Mouse (Mus musculus): ENCODE measurements around the gene Mpl. TPM values are rescaled to one million over a fixed set of nuclear protein-coding genes. Genes with fewer than 3 reads are reported as not detected.
A peak's percentile ranks its signal among the peaks of the same experiment; 100 is the strongest.

The Mpl gene
- polyA plus RNA-seq, 1 experiment from 2014 or later, result 1.1 TPM

DNA sequence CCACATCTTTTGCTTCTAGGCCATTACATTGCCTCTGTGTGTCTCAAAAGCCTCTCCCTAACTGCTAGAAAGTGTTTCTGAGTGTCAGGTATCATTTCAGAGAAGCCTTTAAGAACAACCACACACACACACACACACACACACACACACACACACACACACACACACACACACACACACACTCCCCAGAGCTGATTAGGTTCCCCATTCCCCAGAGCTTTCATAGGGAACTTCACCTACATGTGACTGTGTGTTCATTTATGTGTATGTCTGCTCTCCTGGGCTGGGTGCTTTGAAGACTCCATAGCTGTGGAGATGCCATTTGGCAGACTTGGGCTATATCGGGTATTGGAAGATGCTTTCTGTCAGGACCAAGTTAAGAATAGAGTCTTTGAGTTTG is 31.9 kb downstream of the Mpl start:
- ATAC-seq (ENCODE audit: insufficient number of reproducible peaks, insufficient read depth, low FRiP score, low TSS enrichment, low read depth), result no peak
- Histone ChIP-seq H3K9me3 (no peaks in the 10 kb centered on the region), H3K4me2 (no peak overlapping the region), H3K27ac (no peak overlapping the region), H3K27me3 (no peaks in the 10 kb centered on the region), H3K4me3 (no peak overlapping the region), H3K4me1 (peaks cover 30% of the 10 kb centered on the region), H3K9ac (no peak overlapping the region), H3K36me3 (peaks cover 27% of the 10 kb centered on the region)
- WGBS, result 88% methylated on average over 1 of the region's 1 CpGs

DNA sequence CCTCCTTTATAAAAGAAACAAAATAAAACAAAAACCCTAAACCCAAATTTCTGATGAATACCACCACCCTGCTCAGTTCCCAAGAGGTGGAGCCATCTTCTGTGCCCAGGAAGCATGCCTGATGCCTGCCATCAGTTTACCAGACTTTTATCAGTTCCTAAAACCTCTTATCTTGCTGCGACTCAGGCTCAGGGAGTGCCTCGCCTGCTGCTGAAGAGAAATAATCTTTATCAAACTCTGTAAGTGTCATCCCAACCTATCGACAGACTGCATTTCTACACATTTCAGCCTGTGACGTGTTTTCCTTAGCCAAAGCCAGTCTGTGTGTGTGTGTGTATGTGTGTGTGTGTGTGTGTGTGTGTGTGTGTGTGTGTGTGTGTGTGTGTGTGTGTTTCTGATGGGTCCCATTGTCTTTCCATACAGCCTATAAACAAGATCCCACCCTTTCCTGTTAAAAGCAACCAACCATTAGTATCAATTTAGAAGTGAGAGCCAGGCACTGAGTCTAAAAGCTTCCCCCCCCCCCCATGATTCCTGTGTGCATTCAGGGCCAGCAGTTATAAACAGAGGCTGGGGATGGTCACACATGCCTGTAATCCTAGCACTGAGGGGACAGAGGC is 32.7 kb downstream of the Mpl start:
- ATAC-seq (ENCODE audit: insufficient number of reproducible peaks, insufficient read depth, low FRiP score, low TSS enrichment, low read depth), result no peak
- Histone ChIP-seq H3K4me1 (peaks cover 23% of the 10 kb centered on the region), H3K9me3 (no peaks in the 10 kb centered on the region), H3K4me2 (no peak overlapping the region), H3K27ac (no peak overlapping the region), H3K9ac (no peak overlapping the region), H3K36me3 (peaks cover 32% of the 10 kb centered on the region), H3K4me3 (no peak overlapping the region), H3K27me3 (no peaks in the 10 kb centered on the region)
- WGBS, result 85% methylated on average over 4 of the region's 4 CpGs

DNA sequence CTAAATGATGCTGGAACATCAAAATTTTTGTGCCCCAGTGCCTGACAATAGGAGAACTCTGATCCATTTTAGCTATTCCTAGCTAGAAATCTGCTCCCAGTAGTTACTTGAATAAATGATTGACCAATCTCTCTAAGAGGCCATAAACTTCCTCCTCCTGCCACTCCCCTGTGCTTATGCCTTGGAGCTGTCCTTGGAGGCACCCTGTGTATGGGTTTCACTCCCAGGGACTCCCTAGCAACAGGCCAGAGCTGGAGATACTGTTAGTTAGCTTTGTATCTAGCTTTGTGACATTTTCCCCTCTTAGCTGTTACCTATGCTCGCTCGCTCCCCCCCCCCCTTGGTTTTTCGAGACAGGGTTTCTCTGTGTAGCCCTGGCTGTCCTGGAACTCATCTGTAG is 35.9 kb downstream of the Mpl start:
- ATAC-seq (ENCODE audit: insufficient number of reproducible peaks, insufficient read depth, low FRiP score, low TSS enrichment, low read depth), result no peak
- no peak overlapping the region for H3K4me2 ChIP-seq
- 92% methylated on average over 3 of the region's 3 CpGs for WGBS
- H3K27ac ChIP-seq, result no peak overlapping the region
- H3K4me3 ChIP-seq, result no peak overlapping the region
- no peaks in the 10 kb centered on the region for H3K4me1 ChIP-seq
- H3K27me3 ChIP-seq, result no peaks in the 10 kb centered on the region
- H3K9me3 ChIP-seq, result no peaks in the 10 kb centered on the region
- no peak overlapping the region for H3K9ac ChIP-seq
- peaks cover 57% of the 10 kb centered on the region for H3K36me3 ChIP-seq

DNA sequence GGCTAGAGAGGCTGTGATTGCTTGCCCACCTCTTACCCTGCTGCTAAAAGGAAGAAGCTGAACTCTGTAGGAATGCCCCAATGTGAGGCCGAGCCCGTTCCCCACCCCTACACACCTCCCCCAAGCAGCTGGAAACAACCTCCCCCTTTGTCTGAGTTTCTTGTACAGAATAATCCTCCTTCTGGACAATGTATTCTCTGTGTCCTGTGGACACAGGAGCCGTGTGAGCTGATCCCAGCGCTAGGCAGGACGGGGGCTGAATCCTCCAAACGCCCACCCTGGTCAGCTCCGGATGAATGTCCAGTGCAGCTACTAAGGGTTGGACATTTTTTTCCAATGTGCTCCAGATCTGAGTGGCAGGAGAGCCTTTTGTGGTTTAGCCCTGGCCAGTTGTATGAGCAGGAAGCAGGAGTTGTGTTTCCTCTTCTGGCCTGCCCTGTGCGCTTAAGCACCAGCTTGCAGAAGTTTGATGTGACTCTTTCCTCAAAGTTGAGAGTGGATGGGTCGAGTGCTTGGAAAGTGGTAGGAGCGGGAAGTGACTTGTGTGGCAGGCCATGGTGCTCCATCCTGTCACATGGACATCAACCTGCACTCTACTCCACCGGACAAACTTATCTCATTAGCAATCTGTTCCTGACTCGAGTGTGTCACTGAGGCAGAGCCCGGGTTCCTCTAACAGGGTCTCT is 40.1 kb downstream of the Mpl start:
- peaks cover 90% of the 10 kb centered on the region for H3K36me3 ChIP-seq
- no peak for ATAC-seq (ENCODE audit: insufficient number of reproducible peaks, insufficient read depth, low FRiP score, low TSS enrichment, low read depth)
- no peak overlapping the region for H3K4me2 ChIP-seq
- 66% methylated on average over 13 of the region's 13 CpGs for WGBS
- no peaks in the 10 kb centered on the region for H3K9me3 ChIP-seq
- no peaks in the 10 kb centered on the region for H3K4me1 ChIP-seq
- no peak overlapping the region for H3K4me3 ChIP-seq
- H3K27me3 ChIP-seq, result no peaks in the 10 kb centered on the region
- no peak overlapping the region for H3K9ac ChIP-seq
- no peak overlapping the region for H3K27ac ChIP-seq

DNA sequence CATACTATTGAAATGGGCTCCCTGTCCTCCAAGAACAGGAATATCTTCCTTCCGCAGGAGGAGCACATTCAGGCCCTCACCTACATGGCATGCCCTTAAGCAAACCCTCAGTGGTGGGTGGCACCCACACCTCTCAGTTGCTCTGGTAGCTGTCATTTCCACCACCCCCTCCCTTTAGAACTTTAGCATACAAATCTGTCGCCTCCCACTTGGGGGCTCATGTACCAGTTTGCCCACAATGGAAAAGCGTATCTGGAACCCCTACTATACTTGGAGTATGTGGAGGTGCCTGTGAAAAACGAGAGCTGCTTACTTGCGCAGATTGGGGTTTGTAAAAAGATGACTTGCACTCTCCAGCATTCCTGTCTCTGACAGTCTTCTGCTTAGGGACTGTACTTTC is 41.0 kb downstream of the Mpl start:
- ATAC-seq (ENCODE audit: insufficient number of reproducible peaks, insufficient read depth, low FRiP score, low TSS enrichment, low read depth), result no peak

DNA sequence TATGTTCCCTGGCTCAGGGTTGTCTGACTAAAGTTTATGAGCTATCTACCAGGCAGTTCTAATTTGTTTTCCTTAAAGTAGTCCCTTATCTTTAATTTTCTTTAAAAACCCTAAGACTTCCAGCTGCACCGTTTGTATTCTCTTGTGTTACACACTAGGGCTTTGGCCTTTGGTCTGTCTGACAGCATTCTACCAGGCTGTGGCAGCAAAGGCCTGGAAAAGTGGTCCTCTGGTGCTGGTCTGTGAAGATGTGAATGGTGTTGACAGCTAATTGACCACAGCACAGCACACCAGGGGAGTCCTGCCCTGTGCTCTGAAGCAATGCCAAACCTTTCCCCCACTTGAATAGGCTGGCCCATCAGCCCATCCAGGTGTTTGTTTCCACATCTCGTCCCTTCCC is 41.5 kb downstream of the Mpl start:
- Histone ChIP-seq H3K4me3 (no peak overlapping the region), H3K27me3 (no peaks in the 10 kb centered on the region), H3K36me3 (peaks cover 91% of the 10 kb centered on the region), H3K27ac (no peak overlapping the region), H3K4me1 (no peaks in the 10 kb centered on the region), H3K9ac (no peak overlapping the region), H3K9me3 (no peaks in the 10 kb centered on the region), H3K4me2 (no peak overlapping the region)
- WGBS, result 91% methylated on average over 2 of the region's 2 CpGs
- no peak for ATAC-seq (ENCODE audit: insufficient number of reproducible peaks, insufficient read depth, low FRiP score, low TSS enrichment, low read depth)

More for the DNA sequence above, 41.0 kb downstream of the Mpl start:
- Histone ChIP-seq H3K9me3 (no peaks in the 10 kb centered on the region), H3K27me3 (no peaks in the 10 kb centered on the region), H3K36me3 (peaks cover 91% of the 10 kb centered on the region), H3K4me1 (no peaks in the 10 kb centered on the region), H3K27ac (no peak overlapping the region), H3K9ac (no peak overlapping the region), H3K4me3 (no peak overlapping the region), H3K4me2 (no peak overlapping the region)
- WGBS, result 88% methylated on average over 5 of the region's 5 CpGs

DNA sequence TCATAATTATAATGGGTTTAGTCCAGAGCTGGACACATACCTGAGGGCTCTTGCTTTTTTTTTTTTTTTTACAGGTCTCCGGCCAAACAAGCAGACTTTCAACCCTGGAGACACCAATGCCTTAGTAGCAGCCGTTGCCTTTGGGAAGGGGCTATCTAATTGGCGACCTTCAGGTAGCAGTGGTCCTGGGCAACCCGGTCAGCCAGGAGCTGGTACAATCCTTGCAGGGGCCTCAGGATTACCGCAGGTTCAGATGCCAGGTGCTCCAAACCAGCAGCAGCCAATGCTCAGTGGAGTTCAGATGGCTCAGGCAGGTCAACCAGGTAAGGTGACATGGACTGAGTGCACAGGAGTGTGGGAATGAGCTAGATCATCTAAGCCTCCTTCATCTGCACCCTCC is 43.8 kb downstream of the Mpl start:
- H3K4me1 ChIP-seq, result peaks cover 11% of the 10 kb centered on the region
- peaks cover 76% of the 10 kb centered on the region for H3K36me3 ChIP-seq
- no peaks in the 10 kb centered on the region for H3K9me3 ChIP-seq
- H3K9ac ChIP-seq, result no peak overlapping the region
- no peak overlapping the region for H3K27ac ChIP-seq
- 94% methylated on average over 5 of the region's 5 CpGs for WGBS
- no peak overlapping the region for H3K4me2 ChIP-seq
- no peak for ATAC-seq (ENCODE audit: insufficient number of reproducible peaks, insufficient read depth, low FRiP score, low TSS enrichment, low read depth)
- H3K4me3 ChIP-seq, result no peak overlapping the region
- H3K27me3 ChIP-seq, result no peaks in the 10 kb centered on the region

DNA sequence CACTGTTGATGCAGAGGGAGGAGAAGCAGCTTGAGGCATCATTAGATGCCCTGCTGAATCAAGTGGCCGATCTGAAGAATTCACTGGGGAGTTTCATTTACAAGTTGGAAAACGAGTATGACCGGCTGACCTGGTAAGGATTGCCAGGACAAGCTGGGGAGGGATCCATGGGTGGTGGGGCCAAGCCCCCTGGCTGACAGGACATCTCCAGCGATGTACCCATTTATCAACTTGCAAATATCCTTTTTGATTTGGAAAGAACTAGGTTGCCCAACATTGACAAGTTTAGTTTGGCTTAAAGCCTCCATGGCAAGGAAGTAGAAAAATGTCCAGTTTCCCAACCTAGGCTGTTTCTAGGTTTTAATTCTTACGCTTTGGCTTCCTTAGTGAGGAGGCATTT is 46.4 kb downstream of the Mpl start:
- 90% methylated on average over 5 of the region's 5 CpGs for WGBS
- no peak overlapping the region for H3K4me3 ChIP-seq
- H3K4me1 ChIP-seq, result peaks cover 20% of the 10 kb centered on the region
- H3K9me3 ChIP-seq, result no peaks in the 10 kb centered on the region
- H3K27me3 ChIP-seq, result no peaks in the 10 kb centered on the region
- ATAC-seq (ENCODE audit: insufficient number of reproducible peaks, insufficient read depth, low FRiP score, low TSS enrichment, low read depth), result no peak
- H3K4me2 ChIP-seq, result no peak overlapping the region
- H3K27ac ChIP-seq, result no peak overlapping the region
- no peak overlapping the region for H3K9ac ChIP-seq
- H3K36me3 ChIP-seq, result peaks cover 54% of the 10 kb centered on the region

DNA sequence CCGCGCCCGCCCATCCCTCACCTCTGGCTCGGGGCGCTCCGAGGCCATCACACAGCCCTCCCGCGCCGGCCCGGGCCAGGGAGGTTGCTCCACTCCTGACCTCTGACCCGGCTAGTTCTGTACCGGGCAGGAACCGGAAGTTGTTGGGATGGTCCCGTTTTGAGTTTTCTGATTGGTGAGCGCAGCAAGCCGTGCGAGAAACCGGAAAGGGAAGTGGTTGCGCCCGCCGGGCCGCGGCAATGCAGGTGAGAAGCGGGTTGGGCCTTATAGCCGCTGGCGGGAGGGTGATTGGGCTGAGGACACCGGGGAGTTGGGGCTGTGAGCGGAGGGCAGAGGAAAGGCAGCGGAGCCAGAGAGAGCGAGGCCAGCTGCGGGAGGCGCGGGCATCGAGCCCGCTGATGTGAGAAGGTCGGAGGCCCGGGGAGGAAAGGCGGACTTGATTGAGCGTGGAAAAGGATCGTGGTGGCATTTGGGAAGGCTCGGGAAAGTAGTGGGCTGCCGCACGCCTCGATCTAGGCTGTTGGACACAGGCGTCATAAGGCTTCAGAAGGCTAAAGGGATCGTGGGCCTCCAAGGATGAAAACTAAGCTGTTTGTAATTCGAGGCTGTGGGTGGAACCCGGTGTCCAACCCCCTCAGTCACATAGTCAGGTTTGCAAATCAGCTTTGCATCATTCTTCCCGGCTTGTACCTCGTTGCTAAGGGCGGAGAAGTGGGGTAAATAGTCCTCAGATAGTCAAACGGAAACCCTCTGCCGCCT is 48.0 kb downstream of the Mpl start, which contains the start of the genes Szt2 and Med8:
Gene Szt2, minus strand, starts transcription at position 132 of the 759 bp plus-strand sequence.
Gene Med8, plus strand, starts transcription at position 196 of the 759 bp plus-strand sequence.
- H3K27me3 ChIP-seq, result no peaks in the 10 kb centered on the region
- no peaks in the 10 kb centered on the region for H3K9me3 ChIP-seq
- ATAC-seq (ENCODE audit: insufficient number of reproducible peaks, insufficient read depth, low FRiP score, low TSS enrichment, low read depth), result peak; percentile 74; the same call in 1 of the 2 replicates
- peak within 1 kb of the TSS; percentile 80 for H3K4me2 ChIP-seq
- H3K27ac ChIP-seq, result peak within 1 kb of the TSS; percentile 64
- H3K36me3 ChIP-seq, result peaks cover 50% of the 10 kb centered on the region
- H3K4me1 ChIP-seq, result peaks cover 20% of the 10 kb centered on the region
- WGBS, result under 1% methylated on average over 53 of the region's 53 CpGs
- H3K4me3 ChIP-seq, result peak within 1 kb of the TSS; percentile 96
- peak within 1 kb of the TSS; percentile 93 for H3K9ac ChIP-seq

DNA sequence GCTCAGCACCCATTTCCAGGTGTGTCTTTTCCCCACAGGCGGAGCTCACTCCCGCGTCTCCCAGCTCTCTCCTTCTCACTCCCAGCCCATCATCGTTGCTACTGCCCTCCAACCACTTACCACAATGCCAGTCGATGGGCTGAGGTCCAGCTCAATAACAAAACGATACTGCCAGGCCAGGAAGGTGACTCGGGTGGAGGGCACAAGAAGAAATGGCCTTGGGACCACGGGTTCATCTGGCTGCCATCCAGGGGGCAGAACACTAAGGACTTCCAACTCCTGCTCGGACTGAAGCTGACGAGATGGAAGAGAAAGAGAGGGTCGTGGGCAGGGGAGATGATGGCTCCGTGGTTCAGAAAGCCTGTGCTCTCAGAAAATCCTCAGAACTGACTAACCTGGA is 54.6 kb downstream of the Mpl start:
- 0 out of 2 replicates have a peak overlapping the region, but pooled peaks have one; percentile 1 for H3K9ac ChIP-seq
- 91% methylated on average over 12 of the region's 12 CpGs for WGBS
- peaks cover 73% of the 10 kb centered on the region for H3K36me3 ChIP-seq
- ATAC-seq (ENCODE audit: insufficient number of reproducible peaks, insufficient read depth, low FRiP score, low TSS enrichment, low read depth), result no peak
- no peak overlapping the region for H3K4me2 ChIP-seq
- H3K27me3 ChIP-seq, result no peaks in the 10 kb centered on the region
- H3K4me1 ChIP-seq, result peaks cover under 1% of the 10 kb centered on the region; the same call in 1 of the 2 replicates
- no peak overlapping the region for H3K4me3 ChIP-seq
- no peak overlapping the region for H3K27ac ChIP-seq
- H3K9me3 ChIP-seq, result no peaks in the 10 kb centered on the region

DNA sequence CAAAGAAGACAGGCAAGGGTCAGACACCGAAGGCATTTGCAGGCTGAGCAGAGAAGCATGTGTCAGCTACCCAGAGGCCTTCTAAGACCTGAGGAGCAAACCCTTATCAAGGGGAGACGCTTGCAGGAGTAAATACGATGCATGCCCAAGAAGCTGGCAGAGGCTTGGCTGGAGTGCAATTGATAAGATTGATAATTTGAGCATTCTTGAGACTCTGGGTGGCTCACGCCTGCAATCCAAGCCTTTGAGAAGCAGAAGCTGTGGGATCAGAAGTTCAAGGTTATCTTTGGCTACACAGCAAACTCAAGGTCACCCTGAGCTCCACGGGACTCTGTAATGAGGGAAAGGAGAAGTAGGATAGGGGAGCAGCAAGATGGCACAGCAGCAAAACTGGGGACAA is 55.4 kb downstream of the Mpl start:
- WGBS, result 92% methylated on average over 5 of the region's 5 CpGs
- Histone ChIP-seq H3K27me3 (no peaks in the 10 kb centered on the region), H3K4me3 (no peak overlapping the region), H3K9ac (no peak overlapping the region; the same call in 1 of the 2 replicates), H3K4me2 (no peak overlapping the region), H3K9me3 (no peaks in the 10 kb centered on the region), H3K36me3 (peaks cover 80% of the 10 kb centered on the region), H3K4me1 (no peaks in the 10 kb centered on the region), H3K27ac (no peak overlapping the region)
- ATAC-seq (ENCODE audit: insufficient number of reproducible peaks, insufficient read depth, low FRiP score, low TSS enrichment, low read depth), result no peak
